Mouse (Mus musculus): ENCODE measurements around the gene Ppil6.

Gene Ppil6

GRCm38 (mm10) chr10:41477278-41478181 lies 12.7 kb upstream of the Ppil6 start:
- peak; percentile 87 to 88 for DNase-seq (ENCODE audit: low spot score in 2 of 2)

- no peak for DNase-seq (ENCODE audit: low spot score in 2 of 2)
These were observed 10.3 kb upstream of the Ppil6 start for GRCm38 (mm10) chr10:41479961-41480360.

- DNase-seq (ENCODE audit: low spot score in 2 of 2) = no peak
These were observed 9.0 kb upstream of the Ppil6 start for GRCm38 (mm10) chr10:41480938-41481880.

- DNase-seq (ENCODE audit: low spot score in 2 of 2) = no peak
These were observed 7.8 kb upstream of the Ppil6 start for GRCm38 (mm10) chr10:41482446-41482845.

- no peak for DNase-seq (ENCODE audit: low spot score in 2 of 2)
These were observed 4.5 kb upstream of the Ppil6 start for GRCm38 (mm10) chr10:41485778-41486177.

GRCm38 (mm10) chr10:41486506-41487170 lies 3.6 kb upstream of the Ppil6 start:
- DNase-seq (ENCODE audit: low spot score in 2 of 2) = no peak

GRCm38 (mm10) chr10:41488877-41489276 lies 1.4 kb upstream of the Ppil6 start:
- no peak for DNase-seq (ENCODE audit: low spot score in 2 of 2)

- DNase-seq (ENCODE audit: low spot score in 2 of 2) = no peak
These were observed 945 bp upstream of the Ppil6 start for GRCm38 (mm10) chr10:41489294-41489693.

- DNase-seq (ENCODE audit: low spot score in 2 of 2) = no peak
These were observed 257 bp downstream of the Ppil6 start for GRCm38 (mm10) chr10:41490518-41490873.

- DNase-seq (ENCODE audit: low spot score in 2 of 2) = no peak
These were observed 872 bp downstream of the Ppil6 start for GRCm38 (mm10) chr10:41491111-41491510.

- DNase-seq (ENCODE audit: low spot score in 2 of 2) = peak; percentile 78 to 83
These were observed 10.7 kb downstream of the Ppil6 start for GRCm38 (mm10) chr10:41500941-41501340.

GRCm38 (mm10) chr10:41504996-41505395 lies 14.8 kb downstream of the Ppil6 start:
- no peak for DNase-seq (ENCODE audit: low spot score in 2 of 2)

- peak; percentile 49 to 73 for DNase-seq (ENCODE audit: low spot score in 2 of 2)
These were observed 15.2 kb downstream of the Ppil6 start for GRCm38 (mm10) chr10:41505446-41505845.

- DNase-seq (ENCODE audit: low spot score in 2 of 2) = no peak
These were observed 18.9 kb downstream of the Ppil6 start for GRCm38 (mm10) chr10:41509160-41509559.

- no peak for DNase-seq (ENCODE audit: low spot score in 2 of 2)
These were observed 24.1 kb downstream of the Ppil6 start for GRCm38 (mm10) chr10:41514301-41514700.

GRCm38 (mm10) chr10:41514921-41515320 lies 24.7 kb downstream of the Ppil6 start:
- no peak for DNase-seq (ENCODE audit: low spot score in 2 of 2)

GRCm38 (mm10) chr10:41518508-41518980 lies 28.3 kb downstream of the Ppil6 start:
- DNase-seq (ENCODE audit: low spot score in 2 of 2) = peak in 1 of 2 experiments; percentile 85

GRCm38 (mm10) chr10:41518981-41519618 lies 28.9 kb downstream of the Ppil6 start, which contains the start of gene Cd164:
Cd164 (plus strand) TSS chr10:41519414.
- DNase-seq (ENCODE audit: low spot score in 2 of 2) = peak; percentile 92 to 93

- peak; percentile 46 to 53 for DNase-seq (ENCODE audit: low spot score in 2 of 2)
These were observed 29.6 kb downstream of the Ppil6 start for GRCm38 (mm10) chr10:41519640-41520409.

- DNase-seq (ENCODE audit: low spot score in 2 of 2) = no peak
These were observed 30.1 kb downstream of the Ppil6 start for GRCm38 (mm10) chr10:41520410-41520673.

- DNase-seq (ENCODE audit: low spot score in 2 of 2) = no peak
These were observed 33.1 kb downstream of the Ppil6 start for GRCm38 (mm10) chr10:41523386-41523785.
